Mouse (Mus musculus): Measurements from ENCODE around the gene Gpatch3. TPM values are rescaled to one million over a fixed set of nuclear protein-coding genes. Genes with fewer than 3 reads are reported as not detected.

Gene Gpatch3
- polyA plus RNA-seq, 1 experiment from 2014 or later, result 9.3 TPM

DNA sequence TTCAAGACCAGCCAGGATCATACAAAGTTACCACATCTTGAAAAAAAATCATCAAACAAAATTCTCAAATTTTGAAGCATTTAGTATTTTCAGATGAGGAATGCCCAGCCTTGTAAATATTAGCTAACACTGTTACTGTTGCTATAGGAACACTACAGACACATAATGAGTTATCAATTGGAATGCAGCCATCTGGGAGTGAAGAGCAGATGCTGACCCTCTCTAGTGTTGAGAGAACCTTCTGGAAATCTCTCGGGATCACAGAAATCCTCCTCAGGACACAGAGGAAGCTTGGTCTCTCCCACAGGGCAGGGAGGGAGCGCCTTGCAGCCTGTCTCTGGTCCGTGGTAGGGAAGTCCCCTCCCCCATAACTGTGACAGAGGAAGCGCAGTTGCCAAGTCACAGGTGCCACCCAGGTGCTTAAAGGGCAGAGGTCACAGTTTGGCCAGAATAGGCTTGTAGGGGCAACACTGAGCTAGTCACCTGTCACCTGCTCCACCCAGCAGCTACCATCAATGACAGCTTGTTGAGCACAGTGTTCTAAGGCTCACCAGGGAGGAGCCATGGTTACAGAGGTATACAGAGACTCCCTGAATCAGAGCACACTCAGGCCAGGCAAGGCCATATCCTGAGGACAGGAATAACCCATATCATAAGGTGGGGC lies 45.1 kb downstream of the Gpatch3 start:
- Histone ChIP-seq H3K4me1 (replicated peaks; ENCODE audit: control insufficient read depth, insufficient read depth, low read length) (no peaks in the 10 kb centered on the region), H3K27me3 (ENCODE audit: control insufficient read depth, insufficient read depth, low read length) (no peaks in the 10 kb centered on the region), H3K9me3 (ENCODE audit: control insufficient read depth, low read length) (no peaks in the 10 kb centered on the region), H3K4me2 (ENCODE audit: low read depth, low read length, severe bottlenecking) (no peak overlapping the region), H3K4me3 (ENCODE audit: low read depth, low read length) (no peak overlapping the region), H3K27ac (ENCODE audit: low read depth, low read length) (no peak overlapping the region), H3K36me3 (ENCODE audit: control insufficient read depth, insufficient read depth, low read length) (no peaks in the 10 kb centered on the region), H3K9ac (ENCODE audit: low read length) (no peak overlapping the region)
- DNase-seq (ENCODE audit: low spot score) (no peak), ATAC-seq (replicated peaks; ENCODE audit: low FRiP score) (no peak)
- 86% methylated on average over 4 of the region's 4 CpGs for WGBS

DNA sequence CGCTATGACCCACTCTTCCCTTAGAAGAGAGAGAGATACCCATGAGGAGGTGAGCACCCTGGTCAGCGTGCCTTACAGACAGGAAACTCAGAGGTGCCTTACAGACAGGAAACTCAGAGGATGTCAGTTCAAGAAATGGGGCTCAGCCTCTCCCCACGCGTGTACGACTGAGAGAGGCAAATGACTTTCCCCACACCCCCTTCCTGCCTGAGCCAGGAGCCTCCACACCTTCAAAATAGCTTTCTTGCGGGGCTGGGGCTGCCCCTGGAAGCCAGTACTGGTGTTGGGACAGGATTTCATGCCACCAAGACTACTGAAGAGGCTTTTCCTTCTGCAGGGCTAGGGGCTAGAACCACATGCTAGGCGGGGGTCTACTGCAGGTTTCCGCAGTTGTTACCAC lies 46.1 kb downstream of the Gpatch3 start:
- H3K4me3 ChIP-seq (ENCODE audit: low read depth, low read length), result no peak overlapping the region
- no peak overlapping the region for H3K27ac ChIP-seq (ENCODE audit: low read depth, low read length)
- no peaks in the 10 kb centered on the region for H3K27me3 ChIP-seq (ENCODE audit: control insufficient read depth, insufficient read depth, low read length)
- H3K36me3 ChIP-seq (ENCODE audit: control insufficient read depth, insufficient read depth, low read length), result no peaks in the 10 kb centered on the region
- DNase-seq (ENCODE audit: low spot score) (no peak), ATAC-seq (replicated peaks; ENCODE audit: low FRiP score) (no peak)
- no peak overlapping the region for H3K9ac ChIP-seq (ENCODE audit: low read length)
- H3K4me2 ChIP-seq (ENCODE audit: low read depth, low read length, severe bottlenecking), result no peak overlapping the region
- WGBS, result 91% methylated on average over 8 of the region's 8 CpGs
- no peaks in the 10 kb centered on the region for H3K9me3 ChIP-seq (ENCODE audit: control insufficient read depth, low read length)
- no peaks in the 10 kb centered on the region for H3K4me1 ChIP-seq (replicated peaks; ENCODE audit: control insufficient read depth, insufficient read depth, low read length)

DNA sequence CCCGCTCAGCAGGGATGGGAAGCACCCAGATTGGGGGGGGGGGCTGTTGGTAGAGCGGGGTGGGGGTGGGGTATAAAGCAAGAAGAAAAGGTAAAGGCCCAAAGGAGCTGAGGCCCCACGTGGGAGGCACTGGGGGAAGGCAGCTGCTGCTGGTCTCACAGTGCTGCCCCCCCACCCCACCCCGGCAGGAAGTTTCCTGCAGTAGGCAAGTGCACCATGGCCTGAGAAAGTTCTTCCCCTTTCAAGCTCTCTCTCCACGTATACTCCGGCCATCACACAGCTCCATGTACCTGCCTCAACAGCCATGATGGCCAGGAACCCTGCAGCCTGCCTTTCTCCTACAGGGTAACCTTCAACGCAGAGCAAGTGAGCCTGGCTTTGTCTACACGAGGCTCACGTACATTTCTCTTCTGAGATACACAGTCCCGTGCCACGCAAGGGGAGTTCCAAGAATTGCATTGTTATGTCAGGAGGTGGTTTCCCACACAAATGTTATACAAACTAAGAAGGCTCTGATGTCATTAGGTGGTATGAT lies 47.7 kb downstream of the Gpatch3 start:
- H3K4me3 ChIP-seq (ENCODE audit: low read depth, low read length), result no peak overlapping the region
- H3K4me2 ChIP-seq (ENCODE audit: low read depth, low read length, severe bottlenecking), result no peak overlapping the region
- no peaks in the 10 kb centered on the region for H3K27me3 ChIP-seq (ENCODE audit: control insufficient read depth, insufficient read depth, low read length)
- H3K27ac ChIP-seq (ENCODE audit: low read depth, low read length), result no peak overlapping the region
- no peaks in the 10 kb centered on the region for H3K36me3 ChIP-seq (ENCODE audit: control insufficient read depth, insufficient read depth, low read length)
- no peak for DNase-seq (ENCODE audit: low spot score)
- no peaks in the 10 kb centered on the region for H3K4me1 ChIP-seq (replicated peaks; ENCODE audit: control insufficient read depth, insufficient read depth, low read length)
- H3K9ac ChIP-seq (ENCODE audit: low read length), result no peak overlapping the region
- ATAC-seq (replicated peaks; ENCODE audit: low FRiP score), result no peak
- H3K9me3 ChIP-seq (ENCODE audit: control insufficient read depth, low read length), result no peaks in the 10 kb centered on the region
- 82% methylated on average over 11 of the region's 11 CpGs for WGBS

DNA sequence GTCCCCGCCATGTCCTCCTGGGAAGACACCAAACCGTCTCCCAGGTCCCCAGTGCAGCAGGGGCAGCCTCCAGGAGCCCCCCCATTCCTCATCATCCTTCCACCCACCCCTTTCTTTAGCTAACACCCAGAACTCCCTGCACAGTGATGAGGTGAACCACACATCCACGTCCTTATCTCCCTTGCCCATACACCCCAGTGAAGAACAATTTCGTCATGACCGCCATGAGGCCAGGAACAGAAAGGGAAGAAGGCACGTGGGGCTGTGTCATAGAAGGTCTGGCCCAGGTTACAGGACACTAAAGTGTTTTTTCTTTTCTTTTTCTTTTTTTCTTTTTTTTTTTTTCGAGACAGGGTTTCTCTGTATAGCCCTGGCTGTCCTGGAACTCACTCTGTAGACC lies 50.3 kb downstream of the Gpatch3 start:
- H3K27ac ChIP-seq (ENCODE audit: low read depth, low read length), result no peak overlapping the region
- H3K4me1 ChIP-seq (replicated peaks; ENCODE audit: control insufficient read depth, insufficient read depth, low read length), result no peaks in the 10 kb centered on the region
- WGBS, result 90% methylated on average over 7 of the region's 7 CpGs
- no peak overlapping the region for H3K4me3 ChIP-seq (ENCODE audit: low read depth, low read length)
- H3K9me3 ChIP-seq (ENCODE audit: control insufficient read depth, low read length), result no peaks in the 10 kb centered on the region
- H3K9ac ChIP-seq (ENCODE audit: low read length), result no peak overlapping the region
- DNase-seq (ENCODE audit: low spot score) (no peak), ATAC-seq (replicated peaks; ENCODE audit: low FRiP score) (no peak)
- H3K27me3 ChIP-seq (ENCODE audit: control insufficient read depth, insufficient read depth, low read length), result no peaks in the 10 kb centered on the region
- no peak overlapping the region for H3K4me2 ChIP-seq (ENCODE audit: low read depth, low read length, severe bottlenecking)
- no peaks in the 10 kb centered on the region for H3K36me3 ChIP-seq (ENCODE audit: control insufficient read depth, insufficient read depth, low read length)

DNA sequence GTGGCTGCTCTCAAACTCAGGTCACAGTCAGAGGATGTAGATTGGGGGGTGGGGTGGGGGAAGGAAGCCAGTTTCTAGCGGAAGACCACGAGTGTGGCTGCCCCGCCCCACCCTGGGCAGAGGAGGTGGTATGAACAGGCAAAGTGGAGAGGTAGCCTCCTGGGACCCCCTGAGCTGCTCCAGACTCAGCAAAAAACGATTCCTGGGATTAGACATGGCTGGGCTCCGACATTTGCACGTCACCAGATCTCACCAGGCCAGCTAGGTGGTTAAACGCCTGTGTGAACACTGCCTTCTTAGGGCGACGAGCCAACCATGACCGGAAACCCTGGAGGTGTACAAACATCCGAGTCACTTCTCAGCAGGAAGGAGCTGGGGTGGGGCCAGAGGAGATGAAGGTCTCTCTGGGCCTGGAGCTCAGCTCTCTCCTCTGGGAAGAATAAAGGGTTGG lies 51.1 kb downstream of the Gpatch3 start:
- no peak overlapping the region for H3K9ac ChIP-seq (ENCODE audit: low read length)
- no peaks in the 10 kb centered on the region for H3K27me3 ChIP-seq (ENCODE audit: control insufficient read depth, insufficient read depth, low read length)
- no peak overlapping the region for H3K4me2 ChIP-seq (ENCODE audit: low read depth, low read length, severe bottlenecking)
- 64% methylated on average over 11 of the region's 11 CpGs for WGBS
- no peak overlapping the region for H3K4me3 ChIP-seq (ENCODE audit: low read depth, low read length)
- H3K36me3 ChIP-seq (ENCODE audit: control insufficient read depth, insufficient read depth, low read length), result no peaks in the 10 kb centered on the region
- no peak for ATAC-seq (replicated peaks; ENCODE audit: low FRiP score)
- no peaks in the 10 kb centered on the region for H3K9me3 ChIP-seq (ENCODE audit: control insufficient read depth, low read length)
- H3K4me1 ChIP-seq (replicated peaks; ENCODE audit: control insufficient read depth, insufficient read depth, low read length), result no peaks in the 10 kb centered on the region
- no peak overlapping the region for H3K27ac ChIP-seq (ENCODE audit: low read depth, low read length)
- no peak for DNase-seq (ENCODE audit: low spot score)

DNA sequence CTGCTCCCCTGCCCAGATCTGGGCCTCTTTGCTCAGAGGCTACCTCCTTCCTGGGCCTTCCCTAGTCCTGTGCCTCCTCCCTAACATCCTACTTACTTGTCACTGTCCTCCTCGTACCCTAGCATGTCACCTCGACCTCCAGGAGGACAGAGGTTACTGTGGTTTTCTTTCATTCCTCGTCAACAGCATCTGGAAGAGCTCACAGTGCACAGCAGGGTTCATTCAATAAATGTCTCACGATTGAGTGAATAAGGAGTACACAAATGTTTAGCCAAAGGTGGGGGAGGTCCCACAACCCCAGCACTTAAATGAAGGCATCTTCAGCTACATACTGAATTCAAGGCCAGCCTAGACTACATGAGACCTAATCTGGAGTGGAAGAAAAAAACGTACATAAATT lies 51.7 kb downstream of the Gpatch3 start:
- Histone ChIP-seq H3K4me2 (ENCODE audit: low read depth, low read length, severe bottlenecking) (no peak overlapping the region), H3K9ac (ENCODE audit: low read length) (no peak overlapping the region), H3K4me1 (replicated peaks; ENCODE audit: control insufficient read depth, insufficient read depth, low read length) (no peaks in the 10 kb centered on the region), H3K4me3 (ENCODE audit: low read depth, low read length) (no peak overlapping the region), H3K36me3 (ENCODE audit: control insufficient read depth, insufficient read depth, low read length) (no peaks in the 10 kb centered on the region), H3K9me3 (ENCODE audit: control insufficient read depth, low read length) (no peaks in the 10 kb centered on the region), H3K27me3 (ENCODE audit: control insufficient read depth, insufficient read depth, low read length) (no peaks in the 10 kb centered on the region), H3K27ac (ENCODE audit: low read depth, low read length) (no peak overlapping the region)
- DNase-seq (ENCODE audit: low spot score) (no peak), ATAC-seq (replicated peaks; ENCODE audit: low FRiP score) (no peak)
- WGBS, result 43% methylated on average over 5 of the region's 5 CpGs

DNA sequence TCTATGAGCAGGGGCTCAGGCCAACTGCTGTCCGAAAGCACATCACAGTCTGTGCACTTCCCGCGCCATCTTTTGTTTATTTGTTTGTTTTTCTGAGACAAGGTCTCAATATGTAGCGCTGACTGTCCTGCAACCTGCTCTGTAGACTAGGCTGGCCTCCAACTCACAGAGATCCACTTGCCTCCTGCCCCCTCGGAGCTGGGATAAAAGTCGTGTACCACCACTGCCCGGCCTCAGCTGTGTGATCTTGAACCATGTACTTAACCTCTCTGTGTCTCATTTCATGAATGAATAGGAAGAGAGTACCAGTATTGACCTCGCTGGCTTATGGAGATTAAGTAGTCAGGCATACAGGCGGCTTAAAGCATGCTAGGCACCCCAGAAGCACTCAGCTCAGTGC lies 52.1 kb downstream of the Gpatch3 start:
- H3K4me3 ChIP-seq (ENCODE audit: low read depth, low read length), result no peak overlapping the region
- no peak overlapping the region for H3K4me2 ChIP-seq (ENCODE audit: low read depth, low read length, severe bottlenecking)
- DNase-seq (ENCODE audit: low spot score) (no peak), ATAC-seq (replicated peaks; ENCODE audit: low FRiP score) (no peak)
- H3K4me1 ChIP-seq (replicated peaks; ENCODE audit: control insufficient read depth, insufficient read depth, low read length), result no peaks in the 10 kb centered on the region
- H3K27me3 ChIP-seq (ENCODE audit: control insufficient read depth, insufficient read depth, low read length), result no peaks in the 10 kb centered on the region
- H3K9me3 ChIP-seq (ENCODE audit: control insufficient read depth, low read length), result no peaks in the 10 kb centered on the region
- no peak overlapping the region for H3K9ac ChIP-seq (ENCODE audit: low read length)
- no peaks in the 10 kb centered on the region for H3K36me3 ChIP-seq (ENCODE audit: control insufficient read depth, insufficient read depth, low read length)
- H3K27ac ChIP-seq (ENCODE audit: low read depth, low read length), result no peak overlapping the region
- 86% methylated on average over 9 of the region's 9 CpGs for WGBS

DNA sequence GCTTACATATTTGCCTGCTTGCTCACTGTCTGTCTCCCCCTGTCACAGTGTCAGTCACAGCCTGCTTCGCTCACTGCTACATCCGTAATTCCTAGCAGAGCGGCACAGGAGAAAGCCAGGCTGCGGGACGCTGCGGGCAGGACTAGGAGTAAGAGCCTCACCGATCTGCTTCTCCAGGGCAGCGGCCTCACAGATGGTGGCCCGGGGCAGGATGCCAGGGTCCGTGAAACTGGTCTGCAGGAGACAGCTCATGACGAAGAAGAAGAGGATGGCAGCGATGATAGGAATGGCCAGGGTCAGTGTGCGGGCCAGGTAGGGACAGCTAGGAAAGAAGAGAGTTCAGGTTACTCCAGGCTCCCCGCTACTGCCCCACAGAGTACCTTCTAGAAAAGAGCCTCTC lies 52.5 kb downstream of the Gpatch3 start:
- H3K4me3 ChIP-seq (ENCODE audit: low read depth, low read length), result no peak overlapping the region
- no peak for ATAC-seq (replicated peaks; ENCODE audit: low FRiP score)
- no peaks in the 10 kb centered on the region for H3K9me3 ChIP-seq (ENCODE audit: control insufficient read depth, low read length)
- H3K4me1 ChIP-seq (replicated peaks; ENCODE audit: control insufficient read depth, insufficient read depth, low read length), result no peaks in the 10 kb centered on the region
- H3K4me2 ChIP-seq (ENCODE audit: low read depth, low read length, severe bottlenecking), result no peak overlapping the region
- H3K9ac ChIP-seq (ENCODE audit: low read length), result no peak overlapping the region
- no peak overlapping the region for H3K27ac ChIP-seq (ENCODE audit: low read depth, low read length)
- no peak for DNase-seq (ENCODE audit: low spot score)
- no peaks in the 10 kb centered on the region for H3K27me3 ChIP-seq (ENCODE audit: control insufficient read depth, insufficient read depth, low read length)
- WGBS, result 92% methylated on average over 14 of the region's 14 CpGs
- H3K36me3 ChIP-seq (ENCODE audit: control insufficient read depth, insufficient read depth, low read length), result no peaks in the 10 kb centered on the region

DNA sequence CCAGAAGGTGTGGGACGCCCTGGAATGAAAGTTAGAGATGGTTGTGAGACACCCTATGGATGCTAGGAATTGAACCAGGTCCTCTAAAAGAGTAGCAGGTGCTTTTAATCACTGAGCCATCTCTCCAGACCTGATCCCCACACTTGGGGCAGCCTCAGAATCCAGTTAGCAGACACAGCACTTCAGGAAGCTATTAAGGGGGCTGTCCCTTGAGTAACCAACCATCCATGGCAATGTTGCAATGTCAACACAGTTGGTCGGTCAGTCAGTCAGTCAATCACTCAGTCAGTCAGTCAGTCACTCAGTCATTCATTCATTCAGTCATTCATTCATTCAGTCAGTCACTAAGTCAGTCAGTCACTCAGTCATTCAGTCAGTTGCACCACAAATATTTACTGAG lies 54.0 kb downstream of the Gpatch3 start:
- WGBS, result 89% methylated on average over 2 of the region's 2 CpGs
- no peaks in the 10 kb centered on the region for H3K36me3 ChIP-seq (ENCODE audit: control insufficient read depth, insufficient read depth, low read length)
- H3K9me3 ChIP-seq (ENCODE audit: control insufficient read depth, low read length), result no peaks in the 10 kb centered on the region
- H3K4me1 ChIP-seq (replicated peaks; ENCODE audit: control insufficient read depth, insufficient read depth, low read length), result no peaks in the 10 kb centered on the region; the same call in 1 of the 2 replicates
- no peak overlapping the region for H3K9ac ChIP-seq (ENCODE audit: low read length)
- no peaks in the 10 kb centered on the region for H3K27me3 ChIP-seq (ENCODE audit: control insufficient read depth, insufficient read depth, low read length)
- DNase-seq (ENCODE audit: low spot score), result no peak
- no peak overlapping the region for H3K4me2 ChIP-seq (ENCODE audit: low read depth, low read length, severe bottlenecking)
- ATAC-seq (replicated peaks; ENCODE audit: low FRiP score), result no peak
- H3K27ac ChIP-seq (ENCODE audit: low read depth, low read length), result no peak overlapping the region
- no peak overlapping the region for H3K4me3 ChIP-seq (ENCODE audit: low read depth, low read length)
